Mouse (Mus musculus): Measurements from ENCODE around the gene Dync1li2.

Gene Dync1li2

GRCm38 (mm10) chr8:104380269-104380668 lies 62.6 kb downstream of the Dync1li2 start:
- DNase-seq, result no peak

DNA sequence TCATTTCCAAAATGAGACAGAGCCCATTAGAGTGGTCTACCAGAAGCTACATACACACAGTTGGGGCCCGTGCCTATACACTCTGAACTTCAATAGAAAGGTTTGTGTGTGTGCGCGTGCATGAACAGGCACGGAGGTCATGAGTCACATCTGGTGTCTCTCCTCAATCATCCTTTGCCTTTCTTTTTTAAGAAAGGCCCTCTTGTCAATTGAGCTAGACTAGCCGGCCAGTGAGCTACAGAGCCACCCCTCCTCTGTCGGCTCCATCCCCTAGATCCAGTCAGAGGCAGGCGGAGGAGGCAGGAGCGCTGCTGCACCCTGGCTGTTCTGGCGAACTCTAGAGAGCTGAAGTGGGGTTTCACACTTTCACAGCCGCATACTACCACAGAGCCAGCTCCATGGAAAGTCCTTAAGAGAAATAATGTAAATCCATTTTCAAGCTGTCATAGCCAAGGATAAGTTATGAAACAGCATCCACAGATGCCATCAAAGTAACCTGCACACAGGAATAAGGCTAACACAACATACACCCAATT lies 63.5 kb downstream of the Dync1li2 start:
- no peak for DNase-seq

DNA sequence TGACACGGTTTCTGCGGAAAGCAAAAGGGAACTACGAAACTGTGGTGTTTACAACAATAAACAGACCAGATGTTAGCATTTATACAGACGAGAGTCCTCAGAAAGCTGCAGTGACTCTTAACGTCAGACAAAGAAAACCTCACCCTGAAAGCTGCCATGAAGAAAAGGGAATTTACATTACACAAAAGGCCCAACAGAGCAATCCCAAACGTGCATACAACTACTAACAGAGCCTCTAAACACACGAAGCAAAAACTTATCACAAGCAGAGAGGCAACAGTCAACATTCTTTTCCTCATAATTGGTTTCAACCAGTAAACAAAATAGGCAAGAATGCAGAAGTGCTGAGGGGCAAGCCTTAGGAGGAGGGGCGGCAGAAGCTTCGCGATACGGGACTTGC lies 66.2 kb downstream of the Dync1li2 start:
- DNase-seq, result no peak

GRCm38 (mm10) chr8:104375959-104376358 lies 66.9 kb downstream of the Dync1li2 start:
- DNase-seq, result no peak

DNA sequence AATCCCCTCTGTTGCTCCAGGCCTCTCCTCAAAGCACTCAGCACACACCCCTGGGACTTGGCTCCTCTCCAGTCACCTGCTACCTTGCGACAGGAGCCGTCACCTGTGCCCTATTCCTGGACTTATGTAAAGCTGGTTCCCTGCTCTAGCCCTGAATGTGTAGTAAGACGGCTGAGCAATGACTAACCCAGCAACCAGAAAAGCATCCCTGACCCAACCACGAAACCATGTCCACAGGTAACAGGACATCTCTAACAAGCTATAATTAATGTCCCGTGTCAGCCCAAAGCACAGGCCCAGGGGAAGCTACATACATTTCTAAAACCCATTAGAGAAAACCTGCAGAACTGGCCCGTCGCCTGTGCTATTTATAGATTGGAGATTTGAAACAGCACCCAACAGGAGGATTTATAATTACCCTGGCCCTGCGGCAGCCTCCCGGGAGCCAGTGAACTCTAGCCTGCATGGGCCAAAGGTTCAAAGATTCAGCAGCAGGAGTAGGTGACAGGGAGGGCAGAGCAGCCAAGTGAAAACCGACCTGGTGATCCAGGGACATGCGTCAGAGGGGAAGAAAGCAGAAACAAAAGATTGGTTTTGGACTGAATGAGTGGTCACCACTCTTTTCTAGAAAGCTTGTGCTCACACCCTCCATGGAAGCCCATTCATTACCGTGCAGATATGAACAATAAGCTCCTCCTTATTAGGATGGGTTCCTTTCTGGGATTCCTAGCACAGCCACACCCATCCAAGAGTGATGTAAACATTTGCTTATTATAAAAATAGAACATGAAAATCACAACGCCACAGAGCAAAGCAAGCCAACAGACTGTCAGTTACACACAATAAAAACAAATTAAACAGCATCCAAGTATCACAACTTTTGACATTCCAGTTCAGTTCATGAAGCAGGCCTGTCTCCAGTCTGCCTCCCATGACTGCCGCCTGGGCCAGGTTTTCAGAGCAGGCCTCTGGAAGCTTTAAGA lies 67.7 kb downstream of the Dync1li2 start:
- DNase-seq, result peak; percentile 50 to 53

- no peak for DNase-seq
Observed at GRCm38 (mm10) chr8:104374269-104374668, 68.6 kb downstream of the Dync1li2 start.

- peak; percentile 26 to 36 for DNase-seq
Observed at GRCm38 (mm10) chr8:104373779-104374178, 69.1 kb downstream of the Dync1li2 start.

GRCm38 (mm10) chr8:104371121-104371520 lies 71.7 kb downstream of the Dync1li2 start:
- no peak for DNase-seq

DNA sequence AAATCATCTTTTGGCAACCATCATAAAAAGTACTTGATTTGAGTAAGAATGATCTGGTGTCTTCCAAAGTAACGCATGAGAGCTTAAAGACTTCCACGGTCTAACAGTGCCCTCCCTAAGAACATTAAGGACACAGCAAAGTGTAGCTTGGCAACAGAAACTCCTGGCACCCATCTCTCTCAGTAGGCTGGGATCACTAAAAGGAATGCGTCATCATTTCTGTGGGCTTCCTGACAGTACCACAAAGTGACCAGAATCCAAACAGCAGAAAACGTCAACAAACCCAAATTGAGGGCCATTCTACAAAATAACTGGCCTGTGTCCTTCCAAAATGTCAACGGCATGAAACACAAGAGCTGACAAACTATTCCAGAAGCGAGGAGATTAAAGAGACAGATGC lies 72.8 kb downstream of the Dync1li2 start:
- DNase-seq, result no peak

GRCm38 (mm10) chr8:104369591-104369990 lies 73.3 kb downstream of the Dync1li2 start:
- DNase-seq, result no peak
